Mouse (Mus musculus): Measurements from ENCODE around the gene Abca12. TPM values are rescaled to one million over a fixed set of nuclear protein-coding genes. Genes with fewer than 3 reads are reported as not detected.

Abca12 gene
- 1.2 and 1.6 TPM in 2 replicates for polyA plus RNA-seq (2015; fragmentation: Nextera tagmentation; extraction: Ambion mirVana)

DNA sequence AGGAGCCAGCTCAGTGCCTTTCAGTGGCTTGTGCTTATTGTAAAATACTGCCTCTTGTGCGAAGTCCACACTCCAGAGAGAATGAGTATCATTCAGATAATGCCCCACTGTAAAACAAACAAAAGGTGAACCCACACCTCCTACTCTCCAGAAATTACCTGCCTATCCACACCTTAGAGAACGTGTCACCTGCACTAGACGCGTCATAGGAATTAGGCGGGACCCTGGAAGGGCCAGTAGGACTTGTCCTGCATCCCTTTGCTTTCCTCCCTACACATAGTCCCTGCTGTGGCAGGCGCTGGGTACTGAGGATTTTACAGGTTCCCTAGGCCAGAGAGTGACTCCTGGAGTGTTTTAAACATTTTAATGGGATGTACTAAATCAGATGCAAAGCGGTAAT, at the start of gene Abca12:
Abca12 (minus strand) TSS at position 101 of the 400 bp plus-strand sequence.
- no peak for ATAC-seq (ENCODE audit: insufficient read depth, low FRiP score)
- no peaks in the 10 kb centered on the region for H3K36me3 ChIP-seq (ENCODE audit: control insufficient read depth, insufficient read depth, low read length)
- no peaks in the 10 kb centered on the region for H3K9me3 ChIP-seq (replicated peaks; ENCODE audit: control insufficient read depth, low read length)
- no peak within 1 kb of the TSS for H3K4me2 ChIP-seq (ENCODE audit: low read depth, low read length)
- no peak within 1 kb of the TSS for H3K4me3 ChIP-seq (replicated peaks; ENCODE audit: low read length)
- no peaks in the 10 kb centered on the region for H3K4me1 ChIP-seq (ENCODE audit: control insufficient read depth, insufficient read depth, low read length)
- no peak within 1 kb of the TSS for H3K27ac ChIP-seq (ENCODE audit: low read length)
- H3K9ac ChIP-seq (ENCODE audit: low read length): no peak within 1 kb of the TSS
- H3K27me3 ChIP-seq (ENCODE audit: control insufficient read depth, insufficient read depth, low read length): no peaks in the 10 kb centered on the region
- WGBS: 78% methylated on average over 7 of the region's 7 CpGs

GRCm38 (mm10) chr1:71457961-71458360, 43.3 kb upstream of the Abca12 start:
- Histone ChIP-seq H3K36me3 (ENCODE audit: control insufficient read depth, insufficient read depth, low read length) (no peaks in the 10 kb centered on the region), H3K9me3 (replicated peaks; ENCODE audit: control insufficient read depth, low read length) (no peaks in the 10 kb centered on the region), H3K4me1 (ENCODE audit: control insufficient read depth, insufficient read depth, low read length) (no peaks in the 10 kb centered on the region), H3K27me3 (ENCODE audit: control insufficient read depth, insufficient read depth, low read length) (no peaks in the 10 kb centered on the region), H3K9ac (ENCODE audit: low read length) (no peak overlapping the region), H3K4me2 (ENCODE audit: low read depth, low read length) (no peak overlapping the region), H3K4me3 (replicated peaks; ENCODE audit: low read length) (no peak overlapping the region), H3K27ac (ENCODE audit: low read length) (no peak overlapping the region)
- WGBS: 68% methylated on average over 3 of the region's 3 CpGs
- ATAC-seq (ENCODE audit: insufficient read depth, low FRiP score): no peak

GRCm38 (mm10) chr1:71447424-71447823, 32.7 kb upstream of the Abca12 start:
- H3K4me1 ChIP-seq (ENCODE audit: control insufficient read depth, insufficient read depth, low read length): no peaks in the 10 kb centered on the region
- no peaks in the 10 kb centered on the region for H3K9me3 ChIP-seq (replicated peaks; ENCODE audit: control insufficient read depth, low read length)
- H3K36me3 ChIP-seq (ENCODE audit: control insufficient read depth, insufficient read depth, low read length): no peaks in the 10 kb centered on the region
- H3K4me3 ChIP-seq (replicated peaks; ENCODE audit: low read length): no peak overlapping the region
- no peak for ATAC-seq (ENCODE audit: insufficient read depth, low FRiP score)
- WGBS: 89% methylated on average over 4 of the region's 4 CpGs
- no peak overlapping the region for H3K27ac ChIP-seq (ENCODE audit: low read length)
- H3K9ac ChIP-seq (ENCODE audit: low read length): no peak overlapping the region
- no peak overlapping the region for H3K4me2 ChIP-seq (ENCODE audit: low read depth, low read length)
- no peaks in the 10 kb centered on the region for H3K27me3 ChIP-seq (ENCODE audit: control insufficient read depth, insufficient read depth, low read length)

DNA sequence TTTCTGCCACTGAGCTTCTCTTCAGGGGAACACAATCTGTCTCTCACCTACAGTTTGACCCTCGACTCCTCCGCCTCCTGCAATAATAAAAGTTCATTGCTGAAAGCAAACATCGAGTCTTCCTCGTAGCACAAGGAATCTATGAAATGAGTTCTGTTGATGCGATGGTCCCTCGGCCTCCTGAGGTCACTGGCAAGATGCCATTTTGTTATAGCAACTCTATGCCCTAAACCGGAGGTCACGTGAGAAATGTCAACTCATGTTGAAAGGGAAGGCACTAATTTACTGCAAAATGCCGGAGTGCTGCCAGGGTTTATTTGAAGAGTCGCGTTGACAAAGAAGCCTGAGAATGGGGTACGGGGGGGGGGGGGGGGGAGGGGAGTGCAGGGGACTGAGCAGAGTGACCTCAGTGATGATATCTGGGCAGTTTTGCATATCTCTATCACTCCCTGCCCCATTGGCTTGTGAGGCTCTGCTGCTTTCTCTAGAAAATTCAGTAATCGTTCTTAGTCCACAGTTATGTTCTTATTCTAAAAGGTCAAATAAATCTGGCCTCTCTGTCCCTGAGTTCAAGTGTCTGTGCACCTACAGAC, 7.1 kb upstream of the Abca12 start:
- Histone ChIP-seq H3K9me3 (replicated peaks; ENCODE audit: control insufficient read depth, low read length) (no peaks in the 10 kb centered on the region), H3K27me3 (ENCODE audit: control insufficient read depth, insufficient read depth, low read length) (no peaks in the 10 kb centered on the region), H3K4me2 (ENCODE audit: low read depth, low read length) (no peak overlapping the region), H3K36me3 (ENCODE audit: control insufficient read depth, insufficient read depth, low read length) (no peaks in the 10 kb centered on the region), H3K4me3 (replicated peaks; ENCODE audit: low read length) (no peak overlapping the region), H3K9ac (ENCODE audit: low read length) (no peak overlapping the region), H3K27ac (ENCODE audit: low read length) (no peak overlapping the region), H3K4me1 (ENCODE audit: control insufficient read depth, insufficient read depth, low read length) (no peaks in the 10 kb centered on the region)
- ATAC-seq (ENCODE audit: insufficient read depth, low FRiP score): no peak
- WGBS: 43% methylated on average over 13 of the region's 13 CpGs

GRCm38 (mm10) chr1:71418467-71418866, 3.8 kb upstream of the Abca12 start:
- no peak overlapping the region for H3K4me3 ChIP-seq (replicated peaks; ENCODE audit: low read length)
- ATAC-seq (ENCODE audit: insufficient read depth, low FRiP score): no peak
- H3K27ac ChIP-seq (ENCODE audit: low read length): no peak overlapping the region
- no peak overlapping the region for H3K9ac ChIP-seq (ENCODE audit: low read length)
- no peaks in the 10 kb centered on the region for H3K9me3 ChIP-seq (replicated peaks; ENCODE audit: control insufficient read depth, low read length)
- no peaks in the 10 kb centered on the region for H3K27me3 ChIP-seq (ENCODE audit: control insufficient read depth, insufficient read depth, low read length)
- WGBS: 83% methylated on average over 5 of the region's 5 CpGs
- H3K36me3 ChIP-seq (ENCODE audit: control insufficient read depth, insufficient read depth, low read length): no peaks in the 10 kb centered on the region
- no peaks in the 10 kb centered on the region for H3K4me1 ChIP-seq (ENCODE audit: control insufficient read depth, insufficient read depth, low read length)
- no peak overlapping the region for H3K4me2 ChIP-seq (ENCODE audit: low read depth, low read length)

DNA sequence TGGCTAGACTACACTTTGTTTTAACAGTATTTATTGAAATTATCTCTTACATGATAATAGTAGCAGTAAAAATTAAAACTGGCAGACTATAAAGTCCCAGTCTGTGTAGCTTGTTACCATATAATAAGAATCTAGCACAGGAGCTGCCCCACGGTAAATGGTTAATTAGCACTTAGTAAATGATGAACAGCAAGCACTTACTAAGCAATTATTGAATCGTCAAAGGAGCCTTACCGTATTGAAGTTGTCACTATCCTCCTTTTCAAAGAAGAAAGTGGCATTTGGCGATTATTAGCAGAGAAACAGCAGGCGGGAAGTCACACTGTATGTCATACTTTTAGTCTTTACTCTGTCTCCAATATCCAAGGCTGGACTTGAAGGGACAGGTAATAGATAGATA, 3.2 kb upstream of the Abca12 start:
- no peaks in the 10 kb centered on the region for H3K27me3 ChIP-seq (ENCODE audit: control insufficient read depth, insufficient read depth, low read length)
- no peak overlapping the region for H3K9ac ChIP-seq (ENCODE audit: low read length)
- H3K4me2 ChIP-seq (ENCODE audit: low read depth, low read length): no peak overlapping the region
- no peaks in the 10 kb centered on the region for H3K36me3 ChIP-seq (ENCODE audit: control insufficient read depth, insufficient read depth, low read length)
- no peak overlapping the region for H3K27ac ChIP-seq (ENCODE audit: low read length)
- H3K4me1 ChIP-seq (ENCODE audit: control insufficient read depth, insufficient read depth, low read length): no peaks in the 10 kb centered on the region
- H3K4me3 ChIP-seq (replicated peaks; ENCODE audit: low read length): no peak overlapping the region
- 86% methylated on average over 5 of the region's 5 CpGs for WGBS
- no peak for ATAC-seq (ENCODE audit: insufficient read depth, low FRiP score)
- no peaks in the 10 kb centered on the region for H3K9me3 ChIP-seq (replicated peaks; ENCODE audit: control insufficient read depth, low read length)

- ATAC-seq (ENCODE audit: insufficient read depth, low FRiP score): no peak
- Histone ChIP-seq H3K4me2 (ENCODE audit: low read depth, low read length) (no peak overlapping the region), H3K9ac (ENCODE audit: low read length) (no peak overlapping the region), H3K27ac (ENCODE audit: low read length) (no peak overlapping the region), H3K9me3 (replicated peaks; ENCODE audit: control insufficient read depth, low read length) (no peaks in the 10 kb centered on the region), H3K27me3 (ENCODE audit: control insufficient read depth, insufficient read depth, low read length) (no peaks in the 10 kb centered on the region), H3K4me1 (ENCODE audit: control insufficient read depth, insufficient read depth, low read length) (no peaks in the 10 kb centered on the region), H3K4me3 (replicated peaks; ENCODE audit: low read length) (no peak overlapping the region), H3K36me3 (ENCODE audit: control insufficient read depth, insufficient read depth, low read length) (no peaks in the 10 kb centered on the region)
- WGBS: 53% methylated on average over 5 of the region's 6 CpGs
Measured at GRCm38 (mm10) chr1:71414084-71414483, 626 bp downstream of the Abca12 start.

GRCm38 (mm10) chr1:71413114-71413513, 1.6 kb downstream of the Abca12 start:
- Histone ChIP-seq H3K4me1 (ENCODE audit: control insufficient read depth, insufficient read depth, low read length) (no peaks in the 10 kb centered on the region), H3K4me2 (ENCODE audit: low read depth, low read length) (no peak overlapping the region), H3K4me3 (replicated peaks; ENCODE audit: low read length) (no peak overlapping the region), H3K9me3 (replicated peaks; ENCODE audit: control insufficient read depth, low read length) (no peaks in the 10 kb centered on the region), H3K27me3 (ENCODE audit: control insufficient read depth, insufficient read depth, low read length) (no peaks in the 10 kb centered on the region), H3K9ac (ENCODE audit: low read length) (no peak overlapping the region), H3K27ac (ENCODE audit: low read length) (no peak overlapping the region), H3K36me3 (ENCODE audit: control insufficient read depth, insufficient read depth, low read length) (no peaks in the 10 kb centered on the region)
- ATAC-seq (ENCODE audit: insufficient read depth, low FRiP score): no peak
- 87% methylated on average over 11 of the region's 11 CpGs for WGBS

DNA sequence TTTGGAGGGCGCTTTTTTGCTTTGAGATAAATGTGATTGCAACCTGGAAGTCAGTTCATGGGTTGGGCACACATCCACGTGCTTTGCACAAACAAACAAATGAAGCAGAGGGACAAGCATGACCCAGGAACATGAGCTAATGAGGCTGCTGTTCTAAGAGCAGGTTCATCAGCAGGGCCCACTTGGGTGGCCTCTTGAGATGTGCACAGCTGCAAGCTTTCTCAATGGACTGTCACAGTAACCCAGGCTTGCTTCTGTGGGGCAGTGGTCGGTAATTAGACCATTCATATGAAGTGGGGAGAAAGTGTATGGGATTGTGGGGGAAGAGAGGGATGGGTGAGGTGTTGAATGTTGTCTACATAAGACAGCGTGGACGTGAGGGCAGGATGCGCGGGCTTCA, 7.0 kb downstream of the Abca12 start:
- no peak overlapping the region for H3K9ac ChIP-seq (ENCODE audit: low read length)
- no peak overlapping the region for H3K27ac ChIP-seq (ENCODE audit: low read length)
- H3K4me2 ChIP-seq (ENCODE audit: low read depth, low read length): no peak overlapping the region
- 52% methylated on average over 7 of the region's 7 CpGs for WGBS
- H3K9me3 ChIP-seq (replicated peaks; ENCODE audit: control insufficient read depth, low read length): no peaks in the 10 kb centered on the region
- no peak for ATAC-seq (ENCODE audit: insufficient read depth, low FRiP score)
- no peaks in the 10 kb centered on the region for H3K27me3 ChIP-seq (ENCODE audit: control insufficient read depth, insufficient read depth, low read length)
- no peaks in the 10 kb centered on the region for H3K4me1 ChIP-seq (ENCODE audit: control insufficient read depth, insufficient read depth, low read length)
- H3K36me3 ChIP-seq (ENCODE audit: control insufficient read depth, insufficient read depth, low read length): no peaks in the 10 kb centered on the region
- H3K4me3 ChIP-seq (replicated peaks; ENCODE audit: low read length): no peak overlapping the region

All from stomach, embryonic 16.5 days (tissue).